Mouse (Mus musculus): ENCODE measurements around the gene Recql.
"Not testable (repeated sequence)": the region's sequence is repeated elsewhere in the genome, so short reads cannot be mapped to it uniquely, and the experiment has no call there.

Recql gene

DNA sequence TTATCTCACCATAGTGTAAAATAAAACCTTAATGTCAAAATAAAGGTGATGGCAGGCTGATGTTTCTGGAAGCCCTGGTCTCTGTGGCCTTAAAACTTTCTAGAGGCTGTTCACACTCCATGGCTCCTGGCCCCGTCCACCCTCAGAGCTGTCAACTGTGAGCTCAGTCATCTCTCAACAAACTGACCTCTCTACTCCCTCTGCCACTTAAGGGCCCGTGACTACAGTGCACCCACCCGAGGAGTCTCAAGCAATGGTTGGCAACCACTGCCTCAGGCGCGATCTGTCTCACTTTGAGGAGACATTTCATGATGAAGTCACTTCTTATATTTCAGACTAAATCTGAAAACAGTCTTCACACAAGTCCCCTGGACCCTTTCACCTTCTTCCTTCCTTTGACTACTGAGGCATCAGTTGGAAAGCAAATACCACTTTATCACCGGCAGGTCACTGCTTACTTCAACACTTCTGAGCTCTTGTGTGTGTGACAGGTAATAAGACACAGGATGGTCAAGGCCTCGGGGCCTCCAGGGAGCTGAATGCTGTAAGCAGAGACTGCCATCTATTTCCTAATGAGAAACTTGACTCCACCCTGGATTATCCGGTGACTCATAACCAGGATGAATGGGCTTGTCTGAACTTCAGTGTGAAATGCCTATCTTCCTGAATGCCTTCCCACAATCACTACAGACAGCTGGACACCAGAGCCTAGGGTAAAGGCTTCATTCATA lies 21.0 kb downstream of the Recql start:
- no peak for DNase-seq (ENCODE audit: low spot score)

DNA sequence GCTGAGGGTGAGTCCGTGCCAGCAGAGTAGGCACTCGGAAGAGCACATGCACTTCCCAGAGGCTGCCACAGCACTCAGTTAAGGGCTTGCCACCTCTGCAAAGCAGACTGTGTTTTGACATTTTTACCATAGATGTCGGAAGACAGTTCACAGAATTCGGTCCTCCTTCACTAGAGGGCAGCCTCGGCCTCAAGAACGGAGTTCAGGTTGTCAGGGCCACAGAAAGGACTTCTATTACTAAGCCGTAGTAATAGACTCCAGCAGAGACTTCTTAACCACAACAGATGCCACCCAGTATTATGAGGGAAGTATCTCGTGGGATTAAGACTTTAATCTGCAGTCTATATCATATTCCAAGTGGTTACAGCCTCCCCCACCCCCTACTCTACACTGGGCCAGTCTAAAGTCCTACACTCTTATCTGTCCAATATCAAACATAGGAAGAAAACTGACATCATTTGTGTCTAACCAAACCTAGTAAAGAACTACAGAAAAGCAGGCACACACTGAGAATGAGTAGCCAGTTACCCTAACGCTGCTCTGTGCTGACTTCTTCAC lies 23.8 kb downstream of the Recql start:
- DNase-seq (ENCODE audit: low spot score), result peak; percentile 33

DNA sequence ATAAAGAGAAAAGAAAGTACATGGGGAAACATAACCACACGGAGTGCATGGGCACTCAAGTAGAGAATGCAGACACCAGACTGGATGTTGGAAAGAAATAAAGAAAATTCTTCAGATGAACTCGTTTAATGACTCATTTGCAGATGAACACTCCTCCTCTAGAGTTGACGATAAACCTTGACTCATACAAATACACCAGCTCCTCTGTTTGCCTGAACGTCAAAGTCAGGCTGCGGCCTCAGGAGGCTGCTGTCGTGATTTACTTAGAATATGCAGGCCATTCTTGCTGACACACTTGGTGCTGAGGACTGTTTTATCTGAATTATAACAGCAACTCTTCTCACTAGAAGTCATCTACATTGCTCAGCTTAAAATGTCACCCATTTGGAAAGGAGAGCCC lies 24.9 kb downstream of the Recql start:
- DNase-seq (ENCODE audit: low spot score), result no peak

DNA sequence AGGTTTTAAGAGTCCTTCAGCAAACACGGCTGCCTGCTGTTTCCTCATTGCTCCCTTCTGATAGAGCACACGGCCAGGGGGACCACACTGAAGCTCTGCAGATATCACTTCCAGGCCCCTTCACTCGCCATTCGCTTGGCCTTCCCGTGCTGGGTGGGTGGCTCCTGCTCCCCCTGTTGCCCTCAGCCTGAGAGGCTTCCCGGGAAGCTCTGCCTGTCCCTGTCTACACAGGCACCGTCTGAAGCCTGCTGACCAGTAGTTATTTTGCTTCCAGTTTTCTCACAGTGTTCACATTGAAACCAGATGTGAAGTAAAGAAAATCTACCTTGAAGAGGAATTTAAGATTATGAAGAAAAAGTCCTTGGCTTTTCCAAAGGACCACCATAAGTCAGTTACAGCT lies 29.8 kb downstream of the Recql start:
- no peak for DNase-seq (ENCODE audit: low spot score)

DNA sequence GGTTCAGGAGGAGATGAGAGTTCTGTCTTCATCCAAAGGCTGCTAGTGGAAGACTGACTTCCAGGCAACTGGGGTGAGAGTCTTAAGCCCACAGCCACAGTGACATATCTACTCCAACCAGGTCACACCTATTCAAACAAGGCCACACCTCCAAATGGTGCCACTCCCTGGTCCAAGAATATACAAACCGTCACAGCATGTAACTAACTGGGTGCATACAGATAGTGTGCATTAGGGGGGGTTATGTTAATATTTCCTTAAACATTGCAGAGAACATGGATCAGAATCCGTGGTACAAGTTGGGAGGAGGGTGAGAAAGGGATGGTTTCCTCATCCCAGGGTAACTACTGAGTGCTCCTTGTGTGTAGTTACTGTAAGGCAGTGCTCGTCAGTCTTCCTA lies 34.8 kb downstream of the Recql start:
- DNase-seq (ENCODE audit: low spot score), result not testable (repeated sequence)

DNA sequence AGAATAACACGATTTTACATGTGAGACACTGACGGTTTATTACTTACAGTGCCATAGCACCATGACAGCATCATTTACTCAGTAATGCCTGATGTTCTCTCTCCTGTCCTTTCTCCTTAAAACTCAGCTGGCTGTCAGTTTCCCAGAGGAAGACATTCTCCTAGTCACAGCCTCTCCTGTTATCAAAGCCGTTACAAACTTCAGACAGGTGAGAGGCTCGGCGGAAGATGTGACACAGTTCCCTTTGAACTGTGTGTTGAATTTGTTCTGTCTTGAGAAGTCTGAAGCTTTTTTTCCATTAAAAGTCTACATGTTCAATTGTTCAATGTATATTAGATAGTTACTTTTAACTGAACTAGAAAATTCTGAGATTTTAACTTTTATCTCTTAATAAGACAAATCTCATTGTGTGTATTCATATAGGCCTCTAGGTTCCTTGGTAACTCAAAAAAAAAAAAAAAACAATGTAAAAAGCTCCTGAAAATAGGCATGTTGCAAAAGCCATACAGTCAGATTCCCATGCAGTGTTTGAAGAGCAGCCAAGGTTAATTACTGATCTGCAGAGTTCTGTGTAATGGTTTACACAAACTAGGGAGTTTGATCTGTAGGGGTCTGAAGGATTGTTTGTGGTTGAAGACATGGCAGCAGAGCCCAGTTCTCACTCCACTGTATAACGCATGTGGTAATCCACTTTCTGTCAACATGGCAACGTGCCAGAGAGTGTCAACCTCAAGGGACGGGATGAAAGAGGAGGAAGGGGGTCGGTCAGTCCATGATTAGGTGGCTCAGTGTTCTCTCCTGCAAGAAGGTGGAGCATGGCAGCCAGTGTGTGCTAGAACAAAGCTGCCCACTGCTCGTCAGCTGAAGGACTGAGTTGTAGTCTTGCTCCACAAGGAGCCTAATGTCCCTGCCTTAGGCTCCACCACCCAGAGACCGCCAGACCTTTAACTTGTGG lies 39.2 kb downstream of the Recql start:
- DNase-seq (ENCODE audit: low spot score), result no peak

DNA sequence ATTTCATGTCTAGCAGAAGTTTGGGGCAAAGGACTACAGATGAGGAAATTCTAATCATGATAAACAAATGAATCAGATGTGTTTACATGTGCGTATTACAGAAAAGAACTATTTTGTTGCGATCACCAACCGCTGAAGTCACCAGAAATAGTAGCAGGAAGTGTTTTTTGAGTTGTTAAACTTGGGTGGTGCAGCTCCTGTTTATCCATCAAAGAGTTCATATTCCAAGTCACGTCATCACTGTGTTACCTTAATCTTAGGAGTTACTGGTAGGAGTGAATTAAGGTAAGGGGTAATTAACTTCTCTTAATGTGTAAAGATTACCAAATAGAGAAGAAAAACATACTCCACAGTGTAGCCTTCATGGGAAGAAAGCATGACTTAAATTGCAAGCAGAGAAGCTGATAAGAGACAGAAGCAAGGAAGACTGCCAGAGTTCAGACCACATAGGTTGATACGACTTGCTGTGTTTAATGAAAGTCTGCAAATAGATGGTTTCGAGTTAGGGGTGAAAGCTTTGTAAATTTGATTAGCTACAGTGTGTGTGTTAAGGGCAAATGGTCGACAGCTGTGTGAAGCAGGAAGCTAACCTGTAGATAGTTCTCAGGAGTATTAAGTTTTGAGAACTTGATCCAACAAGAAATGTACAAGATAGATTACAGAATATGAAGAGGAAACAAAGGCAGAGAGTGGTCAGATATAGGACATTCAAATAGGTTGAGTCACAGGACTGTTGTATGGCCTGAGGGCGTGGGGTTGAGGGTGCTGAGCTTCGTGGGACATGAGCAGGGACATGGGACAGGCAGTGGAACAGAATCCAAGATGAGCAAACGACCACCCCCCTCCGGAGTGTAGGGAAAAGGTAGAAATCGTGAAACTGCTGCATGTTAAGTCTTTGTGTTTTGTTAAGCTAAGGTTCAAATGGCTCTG lies 40.4 kb downstream of the Recql start:
- peak; percentile 12 for DNase-seq (ENCODE audit: low spot score)

DNA sequence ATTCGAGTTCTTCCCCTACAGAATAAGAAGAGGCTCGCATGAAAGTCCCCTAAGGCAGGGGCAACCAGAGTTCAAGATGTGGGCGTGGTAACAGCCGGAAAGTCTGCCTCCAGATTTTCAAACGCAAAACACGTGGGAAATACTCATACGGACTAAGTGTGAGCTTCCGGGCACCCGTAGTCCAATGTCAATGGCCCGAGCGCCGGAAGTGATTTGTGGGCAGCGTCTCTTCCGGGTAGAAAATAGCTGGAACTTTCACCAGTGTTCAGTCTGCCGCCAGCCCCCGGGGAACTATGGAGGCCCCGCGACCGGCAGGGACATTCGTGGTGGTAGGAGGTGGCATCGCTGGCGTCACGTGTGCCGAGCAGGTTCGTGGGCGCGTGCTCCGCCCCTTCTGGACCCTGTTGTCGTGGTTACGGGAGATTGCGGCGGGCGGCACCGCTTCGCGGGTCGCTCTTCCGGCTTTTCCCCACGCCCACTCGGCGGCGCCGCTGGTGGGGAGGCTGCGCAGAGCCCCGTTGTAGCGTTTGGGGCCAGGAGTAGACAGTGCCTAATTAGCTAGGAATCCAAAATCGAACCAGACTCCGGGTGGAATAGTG lies 41.3 kb downstream of the Recql start, which contains the start of gene Pyroxd1:
Gene Pyroxd1, plus strand, starts transcription at position 215 of the 599 bp plus-strand sequence.
- DNase-seq (ENCODE audit: low spot score), result peak; percentile 97

DNA sequence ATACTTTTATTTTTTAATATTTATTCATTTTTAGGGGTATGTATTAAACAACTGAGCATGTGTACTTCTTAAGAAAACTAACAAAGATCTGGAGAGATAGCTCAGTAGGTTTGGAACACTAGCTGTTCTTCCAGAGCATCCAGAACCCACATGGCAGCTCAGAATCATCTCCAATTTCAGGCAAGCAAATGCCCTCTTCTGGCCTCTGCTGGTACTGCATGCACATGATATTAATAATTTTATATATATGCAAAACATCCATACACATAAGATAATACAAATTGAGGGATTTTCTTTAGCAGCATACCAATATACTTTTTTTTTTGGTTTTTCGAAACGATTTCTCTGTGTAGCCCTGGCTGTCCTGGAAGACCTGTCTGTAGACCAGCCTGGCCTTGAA lies 43.3 kb downstream of the Recql start:
- peak; percentile 58 for DNase-seq (ENCODE audit: low spot score)

DNA sequence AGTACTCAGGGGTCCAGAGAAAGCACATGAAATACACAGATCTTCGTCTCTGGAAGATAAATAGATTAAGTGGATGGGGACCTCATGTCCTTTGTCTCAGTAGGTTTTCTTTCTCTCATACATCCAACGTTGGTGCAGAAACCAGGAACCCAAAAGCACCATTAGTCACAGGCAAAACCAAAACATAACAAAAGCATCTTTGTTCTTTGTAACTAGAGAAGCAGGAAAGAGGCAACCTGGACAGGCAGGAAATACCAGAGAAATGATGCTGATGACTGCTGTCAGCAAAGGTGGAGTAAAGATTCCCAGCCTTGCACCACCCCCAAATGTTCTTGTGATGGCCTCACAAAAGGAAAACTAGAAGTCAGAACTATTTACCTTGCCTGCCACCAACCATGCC lies 47.3 kb downstream of the Recql start:
- no peak for DNase-seq (ENCODE audit: low spot score)

DNA sequence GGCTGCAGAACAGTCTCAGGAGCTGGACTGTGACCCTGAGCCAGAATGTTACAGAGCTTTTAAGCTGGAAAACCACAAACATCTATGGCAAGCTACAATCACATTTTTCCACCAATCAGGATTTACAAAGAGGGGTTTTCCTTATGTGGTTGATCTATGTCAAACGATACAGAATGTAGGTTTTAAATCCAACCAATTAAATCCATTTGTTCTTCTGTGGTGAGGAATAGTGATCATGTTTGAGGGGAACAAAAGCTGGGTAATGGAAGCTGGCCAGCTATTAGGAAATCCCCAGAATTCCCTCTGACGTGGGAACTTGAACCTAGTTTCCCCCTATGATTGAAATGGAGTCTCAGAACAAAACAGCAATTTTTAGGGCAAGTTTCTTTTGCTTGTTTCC lies 47.9 kb downstream of the Recql start:
- DNase-seq (ENCODE audit: low spot score), result no peak

DNA sequence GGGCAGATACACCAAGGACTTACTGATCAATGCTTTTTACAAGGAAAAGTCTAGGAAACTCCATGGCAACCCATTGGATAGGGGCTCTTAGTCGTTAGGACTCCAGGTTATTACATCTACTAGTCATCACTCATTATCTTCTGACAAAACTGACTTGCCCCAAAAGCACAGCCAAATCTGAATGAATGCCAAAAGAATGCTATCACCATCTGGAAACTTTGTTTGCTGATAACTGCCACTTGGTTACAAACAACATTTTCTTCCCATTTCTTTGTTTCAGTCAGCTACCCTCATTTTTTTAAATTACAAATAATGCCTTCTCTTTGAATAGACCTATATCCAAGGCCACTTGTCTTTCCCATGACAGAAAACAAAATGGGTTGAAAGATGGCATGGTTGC lies 57.7 kb downstream of the Recql start:
- no peak for DNase-seq (ENCODE audit: low spot score)

DNA sequence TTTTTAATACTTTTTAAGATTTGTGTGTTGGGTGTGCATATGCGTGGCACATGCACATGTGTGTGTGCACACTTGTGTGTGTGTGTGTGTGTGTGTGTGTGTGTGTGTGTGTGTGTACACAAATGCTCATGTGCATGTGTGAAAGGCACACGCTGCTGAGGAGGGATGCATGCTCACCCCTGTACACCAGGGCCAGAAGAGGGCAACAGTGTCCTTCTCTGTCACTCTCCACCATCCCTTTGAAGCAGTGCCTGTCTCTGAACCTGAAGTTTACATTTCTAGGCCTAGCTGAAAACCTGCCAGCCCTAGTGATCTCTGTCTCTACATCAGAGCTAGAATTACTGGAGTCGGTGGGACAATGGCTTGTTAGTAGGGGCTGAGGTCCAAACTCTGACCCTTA lies 60.3 kb downstream of the Recql start:
- DNase-seq (ENCODE audit: low spot score), result no peak

DNA sequence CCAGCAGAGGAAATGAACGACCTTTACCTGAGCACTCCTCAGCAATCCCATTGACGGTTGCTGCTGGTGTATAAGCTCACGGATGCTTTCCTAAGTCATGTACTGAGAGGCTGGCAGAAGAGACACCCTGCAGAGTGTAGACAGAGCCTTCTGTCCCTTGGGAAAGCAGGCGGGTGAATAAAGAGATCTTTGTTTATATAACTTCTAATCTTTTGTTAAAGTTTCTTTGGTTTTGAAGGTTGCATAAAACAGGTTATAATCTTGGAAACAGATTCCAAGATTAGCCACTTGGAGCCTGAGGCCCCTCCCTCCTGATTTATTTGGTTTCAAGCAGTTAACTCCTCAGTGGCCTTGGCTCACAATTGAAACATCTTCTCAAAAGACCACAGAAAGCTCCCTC lies 64.0 kb downstream of the Recql start, which contains the start of gene Slco1a5:
Gene Slco1a5, minus strand, starts transcription at position 101 of the 400 bp plus-strand sequence.
- no peak for DNase-seq (ENCODE audit: low spot score)

DNA sequence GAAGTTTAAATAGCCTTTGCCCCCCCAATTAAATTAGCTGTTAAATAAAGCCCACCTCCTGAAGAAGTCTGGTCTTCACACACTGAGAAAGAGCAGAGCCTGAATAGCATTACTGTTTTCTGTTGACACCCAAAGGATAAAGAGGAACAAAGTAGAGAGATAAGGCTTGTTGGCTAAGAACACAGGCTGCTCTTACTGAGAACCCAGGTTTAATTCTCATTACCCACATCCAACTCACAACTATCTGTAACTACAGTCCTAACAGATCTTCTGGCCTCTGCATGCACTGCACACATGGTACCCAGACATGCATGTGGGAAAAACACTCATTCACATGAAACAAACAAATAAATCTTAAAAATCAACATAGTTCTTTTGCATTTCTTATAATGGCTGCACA lies 69.8 kb downstream of the Recql start:
- no peak for DNase-seq (ENCODE audit: low spot score)

DNA sequence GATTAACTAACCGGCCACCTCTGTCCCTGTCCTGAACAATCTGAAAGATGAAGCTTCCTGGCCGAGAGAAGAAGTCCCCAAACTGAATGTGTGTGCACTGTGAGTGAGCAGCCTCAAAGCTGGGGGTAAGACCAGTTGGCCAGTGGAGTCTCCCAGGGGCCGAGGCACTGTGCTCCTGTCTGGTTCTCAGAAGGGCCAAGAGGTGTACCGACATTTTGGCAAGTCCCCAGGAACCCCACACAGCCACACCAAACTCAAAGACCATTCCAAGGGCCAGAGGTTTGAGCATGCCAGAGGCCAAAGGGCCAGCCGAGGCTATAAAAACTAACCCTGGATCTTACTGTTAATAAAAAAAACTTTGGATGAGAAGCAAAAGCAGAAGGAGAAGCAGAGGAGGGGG lies 72.6 kb downstream of the Recql start:
- DNase-seq (ENCODE audit: low spot score), result no peak

DNA sequence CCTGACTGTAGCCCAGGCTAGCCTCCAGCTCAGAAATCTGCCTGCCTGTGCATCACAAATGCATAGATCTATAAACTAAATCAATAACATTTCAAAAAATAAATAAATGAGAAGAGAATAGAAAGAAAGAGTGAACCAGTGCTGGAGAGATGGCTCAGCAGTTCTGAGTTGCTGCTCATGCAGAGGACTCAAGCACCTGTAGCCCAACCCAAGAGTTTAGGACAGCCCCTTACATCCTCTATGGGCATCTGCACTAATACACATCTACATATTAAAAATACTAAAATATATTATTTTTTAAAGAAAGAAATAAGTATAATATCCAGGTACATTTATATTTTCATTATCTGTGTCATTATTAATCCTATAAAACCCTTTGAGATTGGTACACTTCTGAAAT lies 81.8 kb downstream of the Recql start:
- DNase-seq (ENCODE audit: low spot score), result no peak
